Mouse (Mus musculus): ENCODE measurements around the gene Med13l.

Gene Med13l

DNA sequence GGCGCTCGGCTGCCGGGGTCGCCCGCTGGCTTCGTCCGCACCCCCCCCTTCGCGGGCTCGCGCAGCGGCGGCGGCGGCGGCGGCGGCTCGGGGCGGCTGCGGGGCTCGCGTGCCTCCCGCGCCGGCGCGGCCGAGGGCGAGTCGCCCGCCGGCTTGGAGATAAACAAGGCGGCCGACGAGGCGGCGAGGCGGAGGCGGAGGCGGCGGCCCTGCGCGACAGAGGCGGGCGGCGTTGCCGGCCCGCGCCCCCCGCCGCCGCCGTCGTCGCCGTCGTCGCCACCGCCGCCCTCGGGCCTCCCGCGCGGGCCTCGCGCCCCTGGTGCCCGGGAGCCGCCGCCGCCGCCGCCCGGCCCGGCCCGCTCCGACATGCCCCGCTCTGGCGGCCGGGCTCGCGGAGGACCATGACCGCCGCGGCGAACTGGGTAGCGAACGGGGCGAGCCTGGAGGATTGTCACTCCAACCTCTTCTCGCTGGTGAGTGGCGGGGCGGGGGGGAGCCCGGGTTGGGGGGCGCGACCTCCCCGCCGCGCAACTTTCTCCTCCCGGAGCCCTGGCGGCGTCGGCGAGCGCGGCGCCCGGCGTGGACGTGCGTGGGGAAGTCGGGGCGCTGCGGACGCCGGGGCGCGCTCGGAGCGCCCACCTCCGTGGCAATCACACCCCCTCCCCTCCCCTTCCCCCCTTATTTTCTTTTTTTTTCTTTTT lies at the start of gene Med13l:
Gene Med13l (plus strand): TSS at position 295 of the 701 bp plus-strand sequence.
- DNase-seq (ENCODE audit: low read depth, low spot score) = no peak

DNA sequence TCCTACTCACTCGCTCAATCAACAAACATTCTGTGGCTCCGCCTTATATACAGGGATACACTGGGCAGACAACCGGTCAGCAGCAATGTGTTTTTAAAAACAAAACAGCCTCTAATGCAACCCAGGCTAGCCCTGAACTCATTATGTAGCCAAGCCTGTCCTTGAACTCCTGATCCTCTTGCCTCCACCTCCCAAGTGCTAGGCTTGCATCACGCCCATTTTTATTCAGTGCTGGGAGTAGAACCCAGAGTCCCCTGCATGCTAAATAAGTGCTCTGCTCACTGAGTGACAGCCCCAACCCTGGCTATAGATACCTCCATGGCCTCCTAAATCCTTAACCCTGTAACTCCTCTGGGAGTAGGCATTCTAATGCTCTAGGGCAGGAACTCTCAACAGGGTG lies 49.5 kb upstream of the Med13l start:
- no peak for DNase-seq (ENCODE audit: low read depth, low spot score)

- DNase-seq (ENCODE audit: low read depth, low spot score) = no peak
Observed at GRCm38 (mm10) chr5:118513005-118513404, 47.5 kb upstream of the Med13l start.

DNA sequence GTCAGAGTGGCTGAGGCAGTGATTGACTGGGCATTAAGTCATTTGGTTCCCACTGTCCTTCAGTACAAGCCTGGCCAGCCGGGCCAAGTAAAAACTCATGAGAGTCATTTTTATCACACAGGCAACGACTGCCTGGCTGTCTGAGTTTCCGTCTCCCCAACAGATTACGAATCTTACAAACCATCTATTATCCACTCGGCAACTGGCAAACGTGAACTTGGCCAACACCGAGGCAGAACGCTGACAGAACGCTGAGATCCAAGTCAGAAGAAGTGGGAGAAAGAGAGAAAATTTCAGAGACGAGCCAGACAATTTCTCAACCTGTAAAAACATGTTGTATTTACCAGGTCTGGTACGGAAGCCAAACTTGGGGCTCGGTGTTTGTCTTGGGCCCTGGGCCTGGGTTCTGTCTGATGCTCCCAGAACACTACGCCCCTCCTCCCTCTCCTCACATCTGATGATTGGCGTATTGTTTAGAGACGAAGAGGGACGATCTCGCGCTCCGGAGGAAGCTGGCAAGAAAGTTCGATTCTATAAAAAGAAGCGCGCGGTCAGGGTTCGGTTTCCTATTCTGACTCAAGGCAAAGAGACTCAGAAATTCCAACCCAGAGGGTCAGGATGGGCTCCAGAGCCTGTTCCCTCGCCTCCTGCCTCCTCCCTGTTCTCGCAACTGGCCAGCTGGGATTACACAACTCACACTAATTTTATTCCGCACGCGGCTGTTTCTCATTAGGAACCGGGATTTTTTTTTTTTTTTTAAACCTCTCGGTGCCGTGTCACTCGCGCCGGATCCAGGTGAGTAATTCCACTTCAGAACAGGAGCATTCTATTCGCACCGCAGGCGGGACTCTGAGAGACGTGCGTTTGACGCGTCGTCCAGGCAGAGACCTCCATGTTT lies 46.6 kb upstream of the Med13l start:
- DNase-seq (ENCODE audit: low read depth, low spot score) = no peak

GRCm38 (mm10) chr5:118514527-118514831 lies 46.0 kb upstream of the Med13l start:
- no peak for DNase-seq (ENCODE audit: low read depth, low spot score)

DNA sequence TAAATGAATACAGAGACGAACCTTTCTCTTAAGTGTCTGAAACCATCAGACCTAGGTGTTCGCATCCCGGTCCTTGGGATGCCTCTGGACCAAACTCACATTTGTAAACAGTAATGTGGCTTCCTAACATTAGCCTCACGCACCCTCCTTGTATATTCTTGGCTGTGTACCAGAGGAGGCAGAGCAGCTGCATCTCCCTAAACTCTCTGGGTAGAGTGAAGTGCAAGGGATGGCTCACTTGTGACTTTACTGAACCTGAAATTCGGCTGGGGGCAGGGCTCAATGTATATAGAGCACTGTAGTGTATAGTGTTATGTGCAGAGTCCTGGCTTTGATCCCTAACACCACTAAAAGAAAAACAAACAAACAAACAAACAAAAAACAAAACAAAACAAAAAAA lies 45.6 kb upstream of the Med13l start:
- no peak for DNase-seq (ENCODE audit: low read depth, low spot score)

GRCm38 (mm10) chr5:118515280-118515721 lies 45.2 kb upstream of the Med13l start:
- no peak for DNase-seq (ENCODE audit: low read depth, low spot score)

DNA sequence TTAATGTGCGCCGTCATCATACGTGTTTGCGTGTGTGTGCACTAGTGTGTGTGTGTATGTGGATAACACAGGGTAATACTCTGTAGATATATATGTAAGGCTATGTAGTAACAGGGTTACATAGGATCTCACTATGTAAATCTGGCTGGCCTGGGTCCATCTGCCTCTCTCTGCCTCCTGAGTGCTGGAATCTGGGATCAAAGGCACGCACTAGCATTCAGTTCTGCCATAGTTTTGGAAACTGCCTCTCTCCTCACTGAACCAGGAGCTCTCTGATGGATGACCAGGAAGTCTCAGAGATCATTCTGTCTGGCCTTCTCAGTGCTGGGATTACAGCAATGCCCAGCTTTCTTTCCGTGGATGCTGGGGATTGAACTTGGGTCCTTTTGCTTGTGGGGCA lies 44.4 kb upstream of the Med13l start:
- no peak for DNase-seq (ENCODE audit: low read depth, low spot score)

DNA sequence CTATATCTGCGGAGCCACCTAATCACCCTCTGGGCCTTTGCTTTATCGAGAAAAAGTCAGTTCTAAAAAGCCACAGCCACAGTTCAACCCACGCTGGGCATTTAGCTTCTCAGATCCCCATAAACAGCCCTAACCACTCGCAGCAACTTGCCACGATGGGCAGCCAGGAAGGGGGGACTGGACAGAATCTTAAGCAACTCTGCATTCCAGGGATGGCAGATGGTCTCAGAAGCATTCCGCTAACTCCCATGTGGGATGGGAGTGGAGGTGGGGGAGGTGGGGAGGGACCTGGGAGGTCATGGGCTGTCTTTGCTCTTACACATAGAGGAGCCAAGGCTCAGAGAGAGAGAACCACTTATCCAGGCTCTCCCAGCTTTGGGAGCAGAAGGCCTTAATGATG lies 44.0 kb upstream of the Med13l start:
- DNase-seq (ENCODE audit: low read depth, low spot score) = no peak

- no peak for DNase-seq (ENCODE audit: low read depth, low spot score)
Observed at GRCm38 (mm10) chr5:118520457-118520856, 40.0 kb upstream of the Med13l start.

DNA sequence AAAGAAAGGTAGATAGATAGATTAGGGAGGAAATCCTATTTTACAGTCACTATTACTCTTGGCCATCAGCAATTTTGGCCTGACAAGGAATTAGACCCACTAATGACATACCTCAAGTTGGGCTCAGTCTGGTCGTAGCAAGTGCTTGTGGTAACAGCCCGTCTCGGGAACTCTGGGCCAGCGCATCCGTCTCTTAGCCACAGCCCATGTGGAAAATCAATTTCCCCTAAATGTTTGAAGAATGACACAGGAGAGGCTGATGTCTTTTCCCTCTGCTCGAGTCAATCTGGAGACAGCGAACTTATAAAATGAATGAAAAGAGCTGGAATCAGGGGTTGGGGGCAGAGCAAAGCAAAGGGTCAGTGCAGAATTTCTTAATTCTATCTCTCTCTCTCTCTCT lies 36.1 kb upstream of the Med13l start:
- DNase-seq (ENCODE audit: low read depth, low spot score) = no peak

GRCm38 (mm10) chr5:118525634-118526033 lies 34.8 kb upstream of the Med13l start:
- DNase-seq (ENCODE audit: low read depth, low spot score) = no peak

GRCm38 (mm10) chr5:118526504-118526903 lies 34.0 kb upstream of the Med13l start:
- DNase-seq (ENCODE audit: low read depth, low spot score) = no peak

DNA sequence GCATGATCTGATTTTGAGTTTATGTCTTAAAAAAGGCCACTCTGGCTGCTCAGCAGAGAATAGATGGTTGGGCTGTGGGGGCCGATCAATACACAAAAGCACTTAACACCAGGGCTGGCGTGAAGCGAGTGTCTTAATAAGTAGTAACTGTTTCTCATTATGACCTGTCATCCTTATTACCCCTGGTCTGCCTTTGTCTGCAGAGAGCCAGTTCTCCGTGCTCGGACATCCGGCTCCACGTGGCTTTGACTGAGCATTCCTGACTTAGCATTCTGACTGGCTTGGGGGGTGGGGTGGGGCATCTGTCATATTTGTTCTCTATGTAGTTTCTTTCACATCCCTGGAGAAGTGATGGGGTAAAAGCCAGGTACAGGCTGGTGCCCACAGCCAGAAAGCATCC lies 31.2 kb upstream of the Med13l start:
- DNase-seq (ENCODE audit: low read depth, low spot score) = no peak

DNA sequence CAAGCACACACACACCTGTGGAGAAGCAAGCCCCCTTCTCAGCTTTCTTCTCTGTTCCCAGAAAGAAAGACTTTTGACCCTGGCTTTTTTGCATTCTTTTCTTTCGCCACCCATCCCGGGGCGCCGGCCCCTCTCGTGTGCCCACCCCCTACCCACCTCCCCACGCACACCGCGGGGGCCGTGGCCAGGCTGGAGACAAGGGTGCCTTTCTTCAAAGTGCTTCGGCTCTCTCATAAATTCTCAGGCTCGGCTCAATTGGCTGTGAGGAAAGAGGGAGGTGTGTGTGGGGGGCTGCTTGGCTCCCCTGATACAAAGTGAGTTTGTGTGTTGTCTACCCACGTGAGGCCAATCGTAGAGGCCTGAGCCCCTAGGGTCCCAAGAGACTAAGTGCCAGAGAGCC lies 28.4 kb upstream of the Med13l start:
- no peak for DNase-seq (ENCODE audit: low read depth, low spot score)

DNA sequence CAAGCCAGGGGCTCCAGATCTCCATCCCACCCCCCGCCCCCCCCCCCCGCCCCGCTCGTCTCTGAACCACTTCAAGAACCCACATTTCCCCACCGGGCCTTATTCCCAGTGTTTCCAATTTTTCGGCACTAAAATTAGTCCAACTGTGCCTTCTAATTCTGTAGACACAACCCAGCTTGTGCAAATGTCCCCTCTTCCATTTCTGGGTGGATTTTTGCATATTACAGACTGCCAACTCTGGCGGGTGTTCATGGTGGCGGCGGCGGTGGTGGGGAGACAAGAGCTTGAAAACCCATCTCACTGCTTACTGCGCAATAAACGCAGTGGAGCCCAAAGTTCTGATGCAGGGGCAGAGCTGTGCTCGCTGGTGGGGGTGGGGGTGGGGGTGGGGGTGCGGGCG lies 27.8 kb upstream of the Med13l start:
- no peak for DNase-seq (ENCODE audit: low read depth, low spot score)

GRCm38 (mm10) chr5:118534407-118534921 lies 26.0 kb upstream of the Med13l start:
- no peak for DNase-seq (ENCODE audit: low read depth, low spot score)

DNA sequence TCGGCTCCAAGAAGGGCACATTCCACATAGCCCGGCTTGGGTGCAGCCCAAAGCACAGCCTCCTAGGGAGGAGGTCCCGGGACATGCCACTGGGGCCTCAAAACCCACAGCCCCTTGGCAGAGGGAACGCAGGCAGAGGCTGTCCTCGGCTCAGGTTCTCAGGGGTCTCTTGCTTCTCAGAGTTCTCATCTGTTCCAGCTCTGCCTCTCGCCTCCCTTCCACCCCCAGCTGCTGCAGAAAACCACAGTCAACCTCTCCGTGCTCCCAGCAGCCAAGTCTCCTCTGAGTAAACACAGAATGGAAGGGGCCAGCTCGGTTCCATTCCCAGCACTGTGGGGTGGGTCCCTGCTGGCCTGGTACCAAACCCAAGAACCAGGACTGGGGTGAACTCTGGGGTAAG lies 25.3 kb upstream of the Med13l start:
- DNase-seq (ENCODE audit: low read depth, low spot score) = no peak

GRCm38 (mm10) chr5:118538487-118538886 lies 22.0 kb upstream of the Med13l start:
- no peak for DNase-seq (ENCODE audit: low read depth, low spot score)

DNA sequence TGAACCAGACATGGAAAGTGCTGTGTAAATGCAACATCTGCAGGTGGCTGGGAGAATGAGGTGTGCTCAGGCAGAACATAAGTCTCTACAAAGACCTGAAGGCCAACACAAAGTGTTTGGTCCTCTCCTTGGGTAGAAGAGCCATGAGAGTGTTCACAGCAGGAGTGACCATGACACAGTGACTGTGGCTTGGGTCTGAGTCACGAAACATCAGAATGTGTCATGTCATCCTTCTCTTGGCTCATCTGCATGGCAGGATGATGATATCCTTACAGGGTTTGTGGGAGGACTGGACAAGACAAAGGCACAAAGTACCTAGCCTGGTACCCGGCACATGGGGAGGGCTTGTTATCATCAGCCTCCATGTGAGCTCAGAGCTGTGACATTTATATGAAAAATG lies 16.7 kb upstream of the Med13l start:
- no peak for DNase-seq (ENCODE audit: low read depth, low spot score)

- DNase-seq (ENCODE audit: low read depth, low spot score) = no peak
Observed at GRCm38 (mm10) chr5:118550493-118550892, 10.0 kb upstream of the Med13l start.

DNA sequence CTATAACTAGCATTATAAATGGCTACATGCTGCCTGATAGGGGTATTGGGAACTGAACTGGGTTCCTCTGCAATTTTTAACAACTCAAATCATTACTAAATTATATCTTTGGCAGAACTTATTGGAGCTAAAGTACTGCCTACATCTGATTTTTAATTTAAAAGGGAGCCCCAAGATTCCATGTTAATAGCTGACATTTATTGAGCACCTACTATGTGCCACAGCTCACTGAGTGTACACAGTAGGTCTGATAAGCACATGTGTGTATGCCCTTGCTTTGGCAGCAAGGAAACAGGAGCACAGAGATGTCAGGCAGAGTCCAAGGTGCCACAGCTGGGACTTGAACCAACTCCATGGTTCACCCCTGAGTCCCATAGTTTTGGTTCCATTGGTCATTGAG lies 7.2 kb upstream of the Med13l start:
- DNase-seq (ENCODE audit: low read depth, low spot score) = no peak

DNA sequence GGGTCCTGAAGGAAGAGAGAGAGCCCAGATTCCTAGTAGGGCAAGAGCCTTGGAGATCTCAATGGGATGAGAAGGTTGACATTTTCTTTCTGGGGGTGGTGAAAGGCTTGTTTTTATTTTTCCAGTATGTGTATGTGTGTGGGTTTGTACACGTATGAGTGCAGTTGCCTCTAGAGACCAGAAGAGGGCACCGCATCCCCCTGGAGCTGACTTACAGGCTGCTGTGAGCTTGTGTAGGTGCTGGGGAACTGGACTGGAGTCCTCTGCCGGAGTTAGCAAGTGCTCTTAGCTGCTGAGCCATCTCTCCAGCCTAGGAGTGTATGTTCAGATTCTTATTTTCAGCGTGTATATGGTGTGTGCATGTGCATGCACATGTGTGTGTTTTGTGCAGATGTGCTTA lies 5.2 kb upstream of the Med13l start:
- no peak for DNase-seq (ENCODE audit: low read depth, low spot score)

Data from embryo, embryonic 11.5 days (tissue).